Mouse (Mus musculus): ENCODE results near the gene Neu3. TPM values are rescaled to one million over a fixed set of nuclear protein-coding genes. Genes with fewer than 3 reads are reported as not detected.

The Neu3 gene
- total and polyA plus RNA-seq, 3 experiments, result 8.5 to 11.5 (median 11.0) TPM

- Histone ChIP-seq H3K4me1 (ENCODE audit: control insufficient read depth in 1 of 2, insufficient read depth in 2 of 2) (peaks cover 6 to 21% of the 10 kb centered on the region in 2 experiments; a peak in 2 of 4 replicates), H3K9me3 (replicated peaks; ENCODE audit: low read length) (peaks cover 10% of the 10 kb centered on the region), H3K4me3 (replicated peaks in 1 of 3; ENCODE audit: low read depth in 2 of 3, low read length in 2 of 3, poor library complexity in 1 of 3) (no peak overlapping the region), H3K27ac (ENCODE audit: insufficient read depth, low read depth) (no peak overlapping the region), H3K27me3 (replicated peaks) (no peaks in the 10 kb centered on the region), H3K9ac (ENCODE audit: insufficient read depth, low read depth) (no peak overlapping the region), H3K4me2 (ENCODE audit: insufficient read depth, low read depth, poor library complexity, severe bottlenecking) (no peak overlapping the region), H3K79me2 (replicated peaks; ENCODE audit: control insufficient read depth, extremely low read depth, insufficient read depth, poor library complexity, severe bottlenecking) (no peaks in the 10 kb centered on the region), H3K36me3 (replicated peaks in 1 of 2; ENCODE audit: control insufficient read depth in 1 of 2, insufficient read depth in 1 of 2, low read length in 1 of 2) (no peaks in the 10 kb centered on the region)
- no peak for TF ChIP-seq CHD2 (IDR thresholded peaks at IDR 0.05; ENCODE audit: low read length)
- TF ChIP-seq PAX5 (IDR thresholded peaks at IDR 0.05; ENCODE audit: low read length), result no peak
- no peak for TF ChIP-seq JUN (IDR thresholded peaks at IDR 0.05; ENCODE audit: insufficient read depth, low read depth, low read length)
- no peak for TF ChIP-seq RCOR1 (conservative IDR thresholded peaks at IDR 0.05; ENCODE audit: low read depth, low read length)
- TF ChIP-seq CHD1 (IDR thresholded peaks at IDR 0.05; ENCODE audit: low read depth, low read length), result no peak
- no peak for TF ChIP-seq NRF1 (IDR thresholded peaks at IDR 0.05; ENCODE audit: low read depth, low read length)
- no peak for TF ChIP-seq HCFC1 (IDR thresholded peaks at IDR 0.05; ENCODE audit: low read depth, low read length)
- TF ChIP-seq JUND (conservative IDR thresholded peaks at IDR 0.05; ENCODE audit: low read depth, low read length), result no peak
- TF ChIP-seq MAFK (IDR thresholded peaks at IDR 0.05; ENCODE audit: insufficient replicate concordance, low read length), result no peak
- no peak for TF ChIP-seq ZKSCAN1 (IDR thresholded peaks at IDR 0.05; ENCODE audit: borderline replicate concordance, low read depth, low read length)
- TF ChIP-seq TCF12 (IDR thresholded peaks at IDR 0.05; ENCODE audit: low read depth, low read length), result no peak
- no peak for TF ChIP-seq KAT2A (IDR thresholded peaks at IDR 0.05; ENCODE audit: insufficient replicate concordance, low read length)
- no peak for DNase-seq (ENCODE audit: extremely low read depth)
- dilution Hi-C loops (cut with MboI; ENCODE audit: extremely low pct_ligation_motif_present, extremely low pct_unique_long_range_greater_than_20kb, low sequenced_read_pairs) (no loop called here), in situ Hi-C loops (cut with MboI; ENCODE audit: low pct_ligation_motif_present, low pct_unique_long_range_greater_than_20kb, low sequenced_read_pairs) (no loop called here)
These were observed 40.3 kb downstream of the Neu3 start for GRCm38 (mm10) chr7:99787935-99788334.

- Histone ChIP-seq H3K36me3 (replicated peaks in 1 of 2; ENCODE audit: control insufficient read depth in 1 of 2, insufficient read depth in 1 of 2, low read length in 1 of 2) (no peaks in the 10 kb centered on the region), H3K4me2 (ENCODE audit: insufficient read depth, low read depth, poor library complexity, severe bottlenecking) (no peak overlapping the region), H3K79me2 (replicated peaks; ENCODE audit: control insufficient read depth, extremely low read depth, insufficient read depth, poor library complexity, severe bottlenecking) (no peaks in the 10 kb centered on the region), H3K27ac (ENCODE audit: insufficient read depth, low read depth) (no peak overlapping the region), H3K9me3 (replicated peaks; ENCODE audit: low read length) (peaks cover 4% of the 10 kb centered on the region), H3K4me1 (ENCODE audit: control insufficient read depth in 1 of 2, insufficient read depth in 2 of 2) (peaks cover 6 to 27% of the 10 kb centered on the region in 2 experiments; a peak in 2 of 4 replicates), H3K9ac (ENCODE audit: insufficient read depth, low read depth) (no peak overlapping the region), H3K27me3 (replicated peaks) (no peaks in the 10 kb centered on the region), H3K4me3 (replicated peaks in 1 of 3; ENCODE audit: low read depth in 2 of 3, low read length in 2 of 3, poor library complexity in 1 of 3) (no peak overlapping the region)
- dilution Hi-C loops (cut with MboI; ENCODE audit: extremely low pct_ligation_motif_present, extremely low pct_unique_long_range_greater_than_20kb, low sequenced_read_pairs), result no loop called here
- TF ChIP-seq RAD21 (IDR thresholded peaks at IDR 0.05; ENCODE audit: low read depth, low read length) (no peak), ETS1 (conservative IDR thresholded peaks at IDR 0.05; ENCODE audit: low read depth, low read length) (no peak), SMC3 (IDR thresholded peaks at IDR 0.05; ENCODE audit: low read depth, low read length) (no peak), SIN3A (IDR thresholded peaks at IDR 0.05; ENCODE audit: low read length) (no peak), POLR2A (IDR thresholded peaks at IDR 0.05; ENCODE audit: low read depth, low read length) (no peak), EP300 (IDR thresholded peaks at IDR 0.05; ENCODE audit: low read length) (no peak), TBP (conservative IDR thresholded peaks at IDR 0.05; ENCODE audit: low read depth, low read length) (no peak), HCFC1 (IDR thresholded peaks at IDR 0.05; ENCODE audit: low read depth, low read length) (no peak), MAZ (IDR thresholded peaks at IDR 0.05; ENCODE audit: low read depth, low read length) (no peak), JUND (conservative IDR thresholded peaks at IDR 0.05; ENCODE audit: low read depth, low read length) (no peak), GABPA (IDR thresholded peaks at IDR 0.05; ENCODE audit: insufficient replicate concordance, low read depth, low read length) (no peak), USF2 (conservative IDR thresholded peaks at IDR 0.05; ENCODE audit: low read depth, low read length) (no peak), CTCF (conservative IDR thresholded peaks at IDR 0.05 in 1 of 2, IDR thresholded peaks at IDR 0.05 in 1 of 2; ENCODE audit: low read depth in 2 of 2, low read length in 2 of 2) (no peak), UBTF (IDR thresholded peaks at IDR 0.05; ENCODE audit: low read depth, low read length) (no peak)
- DNase-seq (ENCODE audit: extremely low read depth), result no peak
- in situ Hi-C loops (cut with MboI; ENCODE audit: low pct_ligation_motif_present, low pct_unique_long_range_greater_than_20kb, low sequenced_read_pairs), result no loop called here
These were observed 41.4 kb downstream of the Neu3 start for GRCm38 (mm10) chr7:99786774-99787173.

Data from CH12.LX (cell line).